Mouse (Mus musculus) kidney, adult 2 months (tissue): ENCODE results near the gene Hectd1.

Experiments used
- CTCF ChIP-seq: fragments of 200-500 bp; conservative IDR thresholded peaks from 2 replicates; pipeline ENCODE4 v1.5.1; 2011; ENCODE audit warnings: low read depth, mild to moderate bottlenecking, control low read depth, low read length, moderate library complexity, mixed read lengths; ENCODE audit not compliant: insufficient read depth, insufficient read length
- POLR2A ChIP-seq: fragments of 200-500 bp; IDR thresholded peaks from one replicate; pipeline ENCODE4 v1.6.1; 2011; ENCODE audit warnings: low read depth, low read length, control low read depth

- TF ChIP-seq CTCF (no peak), POLR2A (no peak)
Observed at GRCm38 (mm10) chr12:51759374-51759773, 70.0 kb downstream of the Hectd1 start.
